Mouse (Mus musculus) MEL (cell line): ENCODE measurements around the gene Adamts9. TPM values are rescaled to one million over a fixed set of nuclear protein-coding genes. Genes with fewer than 3 reads are reported as not detected.

Experiments
- DNase-seq: peaks from one replicate; pipeline ENCODE4 v3.0.0; 2011; ENCODE audit warnings: low read depth, low spot score
- H3K27ac ChIP-seq: 2 replicates; pipeline ENCODE4 v1.5.1; 2012; ENCODE audit warnings: low read depth, mild to moderate bottlenecking, control low read depth, low read length, moderate library complexity; ENCODE audit not compliant: control insufficient read depth
- H3K27me3 ChIP-seq, 2 experiments: fragments of 150-350 bp in 1 of 2; sonication (generic) in 1 of 2; 2 replicates each; pipeline ENCODE4 v1.6.1; 2012; ENCODE audit warnings: low read length in 2 of 2, mild to moderate bottlenecking in 2 of 2, improper control_type of control experiment in 1 of 2, moderate library complexity in 1 of 2; ENCODE audit not compliant: insufficient read depth in 2 of 2, control insufficient read depth in 1 of 2
- H3K36me3 ChIP-seq, 2 experiments: 2 replicates each; pipeline ENCODE4 v1.6.1; 2012 to 2014; ENCODE audit warnings: low read length in 2 of 2, improper control_type of control experiment in 1 of 2, inconsistent platforms in 1 of 2, mild to moderate bottlenecking in 1 of 2; ENCODE audit not compliant: insufficient read depth in 2 of 2, control insufficient read depth in 1 of 2
- H3K4me1 ChIP-seq, 2 experiments: fragments of 150-350 bp in 1 of 2; sonication (generic) in 1 of 2; 2 replicates each; pipeline ENCODE4 v1.6.1; 2012; ENCODE audit warnings: low read length in 2 of 2, improper control_type of control experiment in 1 of 2, mild to moderate bottlenecking in 1 of 2; ENCODE audit not compliant: insufficient read depth in 2 of 2, control insufficient read depth in 1 of 2
- H3K4me3 ChIP-seq, 2 experiments: fragments of 150-350 bp in 1 of 2; sonication (generic) in 1 of 2; 2 replicates each; pipeline ENCODE4 v1.5.1; 2012; ENCODE audit warnings: low read depth in 2 of 2, low read length in 2 of 2, mild to moderate bottlenecking in 2 of 2, moderate library complexity in 2 of 2, control low read depth in 1 of 2, improper control_type of control experiment in 1 of 2; ENCODE audit not compliant: control insufficient read depth in 1 of 2, insufficient read depth in 1 of 2
- H3K79me2 ChIP-seq: 2 replicates; pipeline ENCODE4 v1.6.1; 2012; ENCODE audit warnings: mild to moderate bottlenecking, low read length, moderate library complexity; ENCODE audit not compliant: control insufficient read depth, poor library complexity, insufficient read depth
- H3K9ac ChIP-seq: 2 replicates; pipeline ENCODE4 v1.6.1; 2012; ENCODE audit warnings: low read depth, mild to moderate bottlenecking, control low read depth, low read length, moderate library complexity; ENCODE audit not compliant: control insufficient read depth, poor library complexity, severe bottlenecking
- H3K9me3 ChIP-seq: fragments of 150-350 bp; sonication (generic); replicated peaks from 2 replicates; pipeline ENCODE4 v1.6.1; 2012; ENCODE audit warnings: mild to moderate bottlenecking, low read length, improper control_type of control experiment, moderate library complexity; ENCODE audit not compliant: insufficient read depth
- BHLHE40 ChIP-seq: IDR thresholded peaks from 2 replicates; pipeline ENCODE4 v1.6.1; 2012; ENCODE audit warnings: low read depth, mild to moderate bottlenecking, inconsistent platforms, low read length, improper control_type of control experiment, borderline replicate concordance
- ELF1 ChIP-seq: IDR thresholded peaks from 2 replicates; pipeline ENCODE4 v1.6.1; 2014; ENCODE audit warnings: low read depth, mild to moderate bottlenecking, inconsistent platforms, low read length, improper control_type of control experiment, moderate library complexity
- ETS1 ChIP-seq: IDR thresholded peaks from 2 replicates; pipeline ENCODE4 v1.6.1; 2012; ENCODE audit warnings: low read depth, mild to moderate bottlenecking, inconsistent platforms, low read length, improper control_type of control experiment, moderate library complexity
- GABPA ChIP-seq: IDR thresholded peaks from 2 replicates; pipeline ENCODE4 v1.6.1; 2012; ENCODE audit warnings: low read depth, mild to moderate bottlenecking, inconsistent platforms, low read length, improper control_type of control experiment, moderate library complexity
- MAFK ChIP-seq: IDR thresholded peaks from 2 replicates; pipeline ENCODE4 v1.6.1; 2011; ENCODE audit warnings: low read depth, mild to moderate bottlenecking, low read length, improper control_type of control experiment, borderline replicate concordance
- MEF2A ChIP-seq: IDR thresholded peaks from 2 replicates; pipeline ENCODE4 v1.6.1; 2014; ENCODE audit warnings: low read depth, mild to moderate bottlenecking, inconsistent platforms, low read length, improper control_type of control experiment; ENCODE audit not compliant: poor library complexity, insufficient replicate concordance, severe bottlenecking; ENCODE audit errors: extremely low read depth
- MXI1 ChIP-seq: IDR thresholded peaks from 2 replicates; pipeline ENCODE4 v1.6.1; 2011; ENCODE audit warnings: mild to moderate bottlenecking, low read depth, low read length, improper control_type of control experiment
- MYB ChIP-seq: IDR thresholded peaks from 2 replicates; pipeline ENCODE4 v1.6.1; 2011; ENCODE audit warnings: mild to moderate bottlenecking, low read depth, low read length, improper control_type of control experiment
- MYC ChIP-seq: IDR thresholded peaks from 2 replicates; pipeline ENCODE4 v1.6.1; 2011; ENCODE audit warnings: low read depth, mild to moderate bottlenecking, low read length, improper control_type of control experiment, moderate library complexity
- NRF1 ChIP-seq: IDR thresholded peaks from 2 replicates; pipeline ENCODE4 v1.6.1; 2014; ENCODE audit warnings: low read depth, mild to moderate bottlenecking, inconsistent platforms, low read length, improper control_type of control experiment, moderate library complexity; ENCODE audit not compliant: poor library complexity, insufficient read depth, severe bottlenecking
- POLR2A ChIP-seq, 2 experiments: IDR thresholded peaks; 2 replicates each; pipeline ENCODE4 v1.6.1; 2011 to 2012; ENCODE audit warnings: low read length in 2 of 2, mild to moderate bottlenecking in 2 of 2, control low read depth in 1 of 2, improper control_type of control experiment in 1 of 2, low read depth in 1 of 2, moderate library complexity in 1 of 2; ENCODE audit not compliant: control insufficient read depth in 1 of 2, insufficient read depth in 1 of 2, poor library complexity in 1 of 2
- RAD21 ChIP-seq: IDR thresholded peaks from 2 replicates; pipeline ENCODE4 v1.6.1; 2011; ENCODE audit warnings: mild to moderate bottlenecking, low read depth, low read length, improper control_type of control experiment
- SIN3A ChIP-seq: IDR thresholded peaks from 2 replicates; pipeline ENCODE4 v1.6.1; 2012; ENCODE audit warnings: low read length, improper control_type of control experiment, inconsistent platforms
- TAL1 ChIP-seq: IDR thresholded peaks from 2 replicates; pipeline ENCODE4 v1.6.1; 2012; ENCODE audit warnings: mild to moderate bottlenecking, inconsistent platforms, low read length, moderate library complexity, mixed read lengths
- TBP ChIP-seq: IDR thresholded peaks from 2 replicates; pipeline ENCODE4 v1.8.0; 2011; ENCODE audit warnings: low read depth, low read length, improper control_type of control experiment
- USF2 ChIP-seq, 2 experiments: IDR thresholded peaks; 2 replicates each; pipeline ENCODE4 v1.6.1; 2011 to 2012; ENCODE audit warnings: improper control_type of control experiment in 2 of 2, low read length in 2 of 2, borderline replicate concordance in 1 of 2, inconsistent platforms in 1 of 2, low read depth in 1 of 2, mild to moderate bottlenecking in 1 of 2; ENCODE audit not compliant: insufficient read depth in 1 of 2
- ZC3H11A ChIP-seq: IDR thresholded peaks from 2 replicates; pipeline ENCODE4 v1.6.1; 2012; ENCODE audit warnings: low read depth, mild to moderate bottlenecking, inconsistent platforms, low read length, improper control_type of control experiment
- polyA plus RNA-seq, 2 experiments: library from polyadenylated mRNA; stranded (reverse) in 1 of 2; unstranded in 1 of 2; fragments of >175 nt in 1 of 2; fragments of >200 nt in 1 of 2; gene quantifications; 2 replicates each; pipeline versions ENCODE4 v1.2.1 to v1.2.4; 2012; ENCODE audit warnings: low replicate concordance in 2 of 2, low read depth in 1 of 2; ENCODE audit not compliant: insufficient read length in 2 of 2, insufficient read depth in 1 of 2, missing spikeins in 1 of 2
- total RNA-seq: library from RNA; depleted of rRNA; stranded (reverse); fragments of 300-350 nt; gene quantifications from 2 replicates; pipeline ENCODE4 v1.2.3, GENCODE M21; 2012

The Adamts9 gene
- total and polyA plus RNA-seq, 3 experiments: not detected

- H3K9ac ChIP-seq: no peak overlapping the region
- DNase-seq: no peak
- H3K79me2 ChIP-seq: no peaks in the 10 kb centered on the region
- no peak overlapping the region for H3K4me3 ChIP-seq
- no peaks in the 10 kb centered on the region for H3K27me3 ChIP-seq
- TF ChIP-seq SIN3A (no peak), MEF2A (no peak), MXI1 (no peak), ZC3H11A (no peak), MYC (no peak), ETS1 (no peak), USF2 (IDR thresholded peaks at IDR 0.05; ENCODE audit: borderline replicate concordance in 1 of 2, insufficient read depth in 1 of 2, low read depth in 1 of 2, low read length in 2 of 2) (no peak), TAL1 (no peak), BHLHE40 (no peak), MYB (no peak)
- no peaks in the 10 kb centered on the region for H3K36me3 ChIP-seq
- no peak overlapping the region for H3K27ac ChIP-seq
- H3K9me3 ChIP-seq: no peaks in the 10 kb centered on the region
- H3K4me1 ChIP-seq: no peaks in the 10 kb centered on the region
Measured at GRCm38 (mm10) chr6:92822006-92822405, 121.3 kb downstream of the Adamts9 start.

- no peaks in the 10 kb centered on the region for H3K27me3 ChIP-seq
- no peak for DNase-seq
Measured at GRCm38 (mm10) chr6:92821606-92822005, 121.7 kb downstream of the Adamts9 start.

GRCm38 (mm10) chr6:92817661-92818060 is 125.6 kb downstream of the Adamts9 start:
- Histone ChIP-seq H3K27me3 (no peaks in the 10 kb centered on the region), H3K9me3 (no peaks in the 10 kb centered on the region), H3K27ac (no peak overlapping the region), H3K36me3 (no peaks in the 10 kb centered on the region), H3K4me3 (no peak overlapping the region), H3K9ac (no peak overlapping the region), H3K4me1 (no peaks in the 10 kb centered on the region), H3K79me2 (no peaks in the 10 kb centered on the region)
- TF ChIP-seq RAD21 (no peak), POLR2A (IDR thresholded peaks at IDR 0.05; ENCODE audit: control insufficient read depth in 1 of 2, insufficient read depth in 1 of 2, low read depth in 1 of 2, low read length in 2 of 2, poor library complexity in 1 of 2) (no peak), GABPA (no peak), MAFK (no peak), ELF1 (no peak)
- no peak for DNase-seq

More at GRCm38 (mm10) chr6:92821606-92822005, 121.7 kb downstream of the Adamts9 start:
- H3K36me3 ChIP-seq: no peaks in the 10 kb centered on the region
- H3K9me3 ChIP-seq: no peaks in the 10 kb centered on the region
- no peaks in the 10 kb centered on the region for H3K79me2 ChIP-seq
- H3K4me3 ChIP-seq: no peak overlapping the region
- no peak overlapping the region for H3K9ac ChIP-seq
- TF ChIP-seq MYB: no peak
- no peak for TF ChIP-seq ETS1
- TF ChIP-seq ELF1: no peak
- no peak for TF ChIP-seq SIN3A
- no peak for TF ChIP-seq MYC
- no peak for TF ChIP-seq TBP
- no peak for TF ChIP-seq NRF1
- no peak for TF ChIP-seq RAD21
- H3K4me1 ChIP-seq: no peaks in the 10 kb centered on the region
- H3K27ac ChIP-seq: no peak overlapping the region
